Mouse (Mus musculus) testis, adult 2 months (tissue): ENCODE measurements around the gene Ttbk2.

Source experiments
- CTCF ChIP-seq: fragments of 200-500 bp; IDR thresholded peaks from 2 replicates; pipeline ENCODE4 v1.5.1; 2012; ENCODE audit warnings: low read depth, mild to moderate bottlenecking, inconsistent platforms, low read length, moderate library complexity; ENCODE audit not compliant: control insufficient read depth, insufficient read depth, insufficient replicate concordance
- POLR2A ChIP-seq: fragments of 200-500 bp; IDR thresholded peaks from 2 replicates; pipeline ENCODE4 v1.6.1; 2012; ENCODE audit warnings: low read depth, mild to moderate bottlenecking, inconsistent platforms, low read length, moderate library complexity; ENCODE audit not compliant: control insufficient read depth

DNA sequence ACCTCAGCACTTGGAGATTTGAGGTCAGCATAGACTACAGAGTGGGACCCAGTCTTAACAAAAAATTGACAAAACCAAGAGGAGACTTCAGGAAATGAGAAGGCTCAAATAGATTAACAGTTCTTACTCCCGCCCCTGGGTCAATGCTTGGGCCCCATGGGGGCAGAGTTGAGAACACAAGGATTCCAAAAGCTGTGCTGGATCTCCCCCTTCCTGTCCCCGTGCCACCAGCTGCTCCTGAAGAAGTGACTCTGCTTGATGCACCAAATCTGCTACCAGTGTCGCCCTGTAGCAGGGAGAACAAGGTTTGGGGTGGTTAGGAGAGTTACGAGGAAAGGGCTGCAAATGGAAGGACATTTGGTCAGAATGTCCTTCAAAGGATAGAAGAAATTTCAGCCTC, 126.8 kb downstream of the Ttbk2 start:
- TF ChIP-seq CTCF (no peak), POLR2A (no peak)
